Mouse (Mus musculus) skeletal muscle tissue, adult 2 months (tissue): ENCODE measurements around the gene Tmem233.

Experiments used
- DNase-seq: peaks from one replicate; pipeline ENCODE4 v3.0.0-alpha.2; 2012; ENCODE audit warnings: low read depth, low spot score

The Tmem233 gene

GRCm38 (mm10) chr5:116083081-116083480 lies at the start of gene Tmem233:
Tmem233 (minus strand) TSS chr5:116083244.
- DNase-seq, result peak; percentile 83

GRCm38 (mm10) chr5:116123344-116123743 lies 40.3 kb upstream of the Tmem233 start:
- DNase-seq, result peak; percentile 66

- DNase-seq, result peak; percentile 45
Observed at GRCm38 (mm10) chr5:116116567-116116966, 33.5 kb upstream of the Tmem233 start.

GRCm38 (mm10) chr5:116116110-116116509 lies 33.1 kb upstream of the Tmem233 start:
- DNase-seq, result no peak

GRCm38 (mm10) chr5:116115071-116115834 lies 32.2 kb upstream of the Tmem233 start:
- no peak for DNase-seq

- no peak for DNase-seq
Observed at GRCm38 (mm10) chr5:116108651-116109050, 25.6 kb upstream of the Tmem233 start.

- DNase-seq, result no peak
Observed at GRCm38 (mm10) chr5:116084231-116084630, 1.2 kb upstream of the Tmem233 start.

GRCm38 (mm10) chr5:116082241-116082900 lies 673 bp downstream of the Tmem233 start:
- DNase-seq, result peak; percentile 21

- peak; percentile 78 for DNase-seq
Observed at GRCm38 (mm10) chr5:116081616-116082015, 1.4 kb downstream of the Tmem233 start.

GRCm38 (mm10) chr5:116080736-116081135 lies 2.3 kb downstream of the Tmem233 start:
- peak; percentile 84 for DNase-seq

- DNase-seq, result no peak
Observed at GRCm38 (mm10) chr5:116069618-116070017, 13.4 kb downstream of the Tmem233 start.

GRCm38 (mm10) chr5:116052826-116053225 lies 30.2 kb downstream of the Tmem233 start:
- DNase-seq, result no peak

- no peak for DNase-seq
Observed at GRCm38 (mm10) chr5:116052171-116052570, 30.9 kb downstream of the Tmem233 start.

GRCm38 (mm10) chr5:116049821-116050220 lies 33.2 kb downstream of the Tmem233 start:
- no peak for DNase-seq

GRCm38 (mm10) chr5:116048321-116048720 lies 34.7 kb downstream of the Tmem233 start:
- peak; percentile 79 for DNase-seq

GRCm38 (mm10) chr5:116046246-116046645 lies 36.8 kb downstream of the Tmem233 start:
- DNase-seq, result peak; percentile 73

- DNase-seq, result peak; percentile 87
Observed at GRCm38 (mm10) chr5:116045581-116045980, 37.5 kb downstream of the Tmem233 start.

- no peak for DNase-seq
Observed at GRCm38 (mm10) chr5:116042241-116042640, 40.8 kb downstream of the Tmem233 start.

GRCm38 (mm10) chr5:116039706-116040105 lies 43.3 kb downstream of the Tmem233 start:
- no peak for DNase-seq

GRCm38 (mm10) chr5:116037731-116038130 lies 45.3 kb downstream of the Tmem233 start:
- DNase-seq, result no peak

- DNase-seq, result peak; percentile 94
Observed at GRCm38 (mm10) chr5:116036465-116036864, 46.6 kb downstream of the Tmem233 start.

- peak; percentile 67 for DNase-seq
Observed at GRCm38 (mm10) chr5:116031190-116031577, 51.9 kb downstream of the Tmem233 start.
